Mouse (Mus musculus) spleen, postnatal 4 days (tissue): ENCODE data around the gene Mri1.

ENCODE experiments used
- DNase-seq, 2 experiments: peaks; one replicate each; pipeline ENCODE4 v3.0.0; 2022; ENCODE audit warnings: low spot score in 2 of 2

Gene Mri1

DNA sequence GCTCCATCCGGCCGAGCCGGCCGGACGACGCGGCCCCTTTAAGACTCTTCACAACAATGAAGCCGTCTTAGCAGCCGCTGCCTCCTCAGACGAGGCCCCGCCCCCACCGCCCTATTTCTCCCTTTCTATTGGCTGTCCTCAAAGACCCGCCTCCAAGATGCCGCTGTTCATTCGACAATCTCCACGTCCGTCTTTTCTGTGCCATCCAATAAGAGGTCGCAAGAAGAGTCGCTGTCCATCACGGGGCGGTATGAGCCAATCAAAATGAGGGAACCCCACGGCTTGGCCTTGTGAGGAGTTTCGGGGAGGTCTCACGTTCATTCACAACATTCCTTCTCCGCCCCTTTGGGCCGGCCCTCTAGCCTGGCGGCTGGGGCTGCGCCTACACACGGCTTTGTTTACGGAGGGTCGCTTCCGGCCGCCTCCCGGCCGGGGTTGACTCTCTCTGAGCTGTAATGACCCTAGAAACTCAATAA lies 20.1 kb downstream of the Mri1 start, which contains the start of gene Zswim4:
TSS of gene Zswim4 (minus strand) at position 58 of the 476 bp plus-strand sequence.
- DNase-seq = peak; percentile 96 to 99

GRCm38 (mm10) chr8:84236410-84236997 lies 20.6 kb downstream of the Mri1 start:
- DNase-seq = no peak

DNA sequence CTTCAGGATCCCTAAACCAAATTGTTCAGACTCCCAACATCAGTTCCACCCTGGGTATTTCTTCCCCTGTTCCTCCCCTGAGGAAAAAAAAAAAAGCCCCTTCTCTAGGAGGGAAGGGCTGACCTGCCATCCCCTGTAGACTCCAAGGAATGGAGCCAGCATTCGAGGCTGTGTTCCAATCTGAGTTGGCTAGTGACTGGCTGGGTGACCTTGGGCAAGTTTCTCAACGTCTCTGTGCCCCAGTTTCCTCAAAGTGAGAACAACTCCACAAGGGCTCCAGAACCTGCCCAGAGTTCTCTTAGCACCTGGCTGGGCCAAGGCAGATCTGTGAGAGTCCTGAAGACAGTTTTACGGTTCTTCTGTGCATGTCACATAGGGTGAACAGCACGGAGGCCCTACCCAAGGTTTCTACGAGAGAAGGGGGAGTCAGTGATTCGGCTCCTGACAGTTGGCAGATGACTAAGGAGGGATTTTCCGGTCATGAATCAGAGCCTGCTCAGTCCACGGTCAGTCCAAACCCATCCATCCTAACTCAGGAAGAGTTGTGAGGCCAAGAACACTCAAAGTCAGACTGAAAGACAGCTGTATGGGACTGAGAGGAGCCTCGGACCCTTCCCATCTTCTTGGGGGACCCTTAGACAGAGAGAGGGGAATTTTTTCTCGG lies 21.2 kb downstream of the Mri1 start:
- DNase-seq = no peak

DNA sequence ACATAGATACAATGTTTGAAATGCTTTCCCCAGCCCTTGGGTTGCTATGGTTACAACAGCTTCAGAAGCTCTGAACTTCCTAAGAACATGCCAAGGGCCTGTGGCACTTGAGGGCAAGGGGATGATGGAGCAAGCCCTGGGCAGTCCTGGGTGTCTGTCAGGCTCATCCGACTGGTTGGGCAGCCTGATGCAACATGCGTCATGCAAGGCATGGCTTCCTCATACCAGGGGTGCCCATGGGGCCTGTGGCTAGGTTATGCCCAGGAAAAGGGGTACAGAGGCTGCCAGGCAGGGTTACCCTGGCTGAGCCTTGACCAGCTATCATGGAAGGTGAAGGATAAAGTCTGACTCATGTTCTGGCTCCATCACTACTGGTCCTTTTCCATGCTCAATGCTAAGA lies 24.1 kb downstream of the Mri1 start:
- no peak for DNase-seq

GRCm38 (mm10) chr8:84230735-84231134 lies 26.4 kb downstream of the Mri1 start:
- no peak for DNase-seq

DNA sequence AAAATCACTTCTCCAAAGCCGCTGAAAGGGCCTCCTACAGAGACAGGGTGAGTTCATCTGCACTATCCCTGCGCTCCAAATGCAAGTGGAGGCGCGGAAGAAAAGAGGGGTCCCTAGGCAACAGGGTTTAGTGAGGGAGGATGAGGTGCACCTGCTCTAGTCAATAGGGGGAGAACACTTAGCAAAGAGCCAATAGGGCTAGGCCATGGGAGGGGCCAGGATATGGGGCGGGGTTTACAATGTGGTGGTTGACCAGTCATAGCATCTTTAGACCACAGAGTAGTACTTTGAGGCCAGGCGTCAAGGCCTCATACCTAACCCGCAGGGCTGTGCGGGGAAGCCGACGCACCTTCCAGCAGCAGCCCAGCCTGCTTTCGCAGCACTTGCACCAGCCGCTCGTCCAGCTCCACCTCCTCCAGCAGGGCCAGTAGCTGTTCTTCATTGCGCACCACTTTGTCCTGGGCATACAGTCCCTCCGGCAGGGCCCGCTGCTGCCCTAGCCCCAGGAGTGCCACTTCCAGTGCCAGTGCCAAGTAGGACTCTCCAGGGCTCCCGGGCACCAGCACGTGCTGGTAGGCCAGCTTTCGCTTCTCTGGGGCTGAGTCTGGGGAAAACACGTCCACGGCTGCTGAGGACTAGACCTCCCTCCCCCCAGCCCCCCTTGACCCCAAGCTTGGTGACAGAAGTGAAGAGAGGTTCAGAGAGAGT lies 33.6 kb downstream of the Mri1 start:
- no peak for DNase-seq

- DNase-seq = no peak
Observed at GRCm38 (mm10) chr8:84222566-84223165, 34.5 kb downstream of the Mri1 start.

GRCm38 (mm10) chr8:84220105-84220504 lies 37.0 kb downstream of the Mri1 start:
- DNase-seq = no peak

GRCm38 (mm10) chr8:84218143-84218542 lies 39.0 kb downstream of the Mri1 start:
- DNase-seq = no peak

- DNase-seq = no peak
Observed at GRCm38 (mm10) chr8:84217206-84217605, 39.9 kb downstream of the Mri1 start.

- DNase-seq = no peak
Observed at GRCm38 (mm10) chr8:84213277-84213676, 43.8 kb downstream of the Mri1 start.

DNA sequence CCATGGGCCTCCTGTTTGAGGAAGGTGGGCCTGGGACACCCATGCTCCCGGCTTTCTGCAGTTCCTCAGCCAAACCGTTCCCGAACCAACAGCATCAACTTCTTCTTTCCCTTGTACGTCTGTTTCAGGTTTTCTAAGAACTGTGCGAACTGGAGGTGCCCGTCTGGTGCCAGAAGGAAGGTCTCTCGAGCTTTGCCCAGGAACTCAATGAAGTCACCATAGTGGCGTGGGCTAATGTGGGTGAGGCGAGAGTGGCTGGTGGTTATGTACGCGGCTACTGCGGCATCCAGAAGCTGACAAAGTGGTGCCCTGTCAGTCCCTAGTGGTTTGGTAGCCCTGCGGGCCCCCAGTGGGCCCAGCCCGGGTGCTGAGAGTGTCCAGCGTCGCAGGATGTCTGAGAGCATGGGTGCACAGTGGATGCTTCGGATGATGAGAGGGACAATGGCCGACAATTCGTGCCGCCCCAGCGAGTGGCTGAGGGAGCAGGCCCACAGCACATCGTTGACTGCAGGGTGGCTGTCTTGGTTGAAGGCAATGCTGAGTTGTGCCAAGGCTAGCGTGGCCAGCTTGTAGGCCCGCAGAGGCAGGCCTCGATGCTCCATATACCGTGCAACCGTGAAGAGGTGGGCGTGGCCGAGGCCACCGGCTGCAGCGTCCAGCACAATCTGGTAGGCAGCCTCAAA lies 45.1 kb downstream of the Mri1 start:
- DNase-seq = no peak

DNA sequence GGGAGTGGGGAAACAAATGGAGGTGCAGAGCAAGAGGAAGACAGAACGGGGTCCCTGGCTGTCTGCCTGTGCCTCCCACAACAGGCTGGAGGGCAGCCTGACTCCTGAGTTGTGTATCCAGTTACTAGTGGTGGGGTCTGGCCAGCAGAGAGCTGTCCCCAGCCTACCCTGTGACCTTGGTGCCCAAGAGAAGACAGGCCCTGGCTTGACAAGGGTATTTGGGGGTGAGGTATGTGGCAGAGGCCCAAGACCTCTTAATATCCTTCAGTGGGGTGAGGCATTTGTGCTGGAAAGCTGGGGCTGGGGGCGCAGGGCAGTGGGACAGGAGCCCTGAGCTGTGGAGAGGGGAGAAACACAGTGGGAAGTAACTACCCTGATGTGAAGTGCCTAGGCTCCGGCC lies 45.9 kb downstream of the Mri1 start:
- DNase-seq = no peak

- peak; percentile 80 to 93 for DNase-seq
Observed at GRCm38 (mm10) chr8:84210167-84210791, 46.8 kb downstream of the Mri1 start.

DNA sequence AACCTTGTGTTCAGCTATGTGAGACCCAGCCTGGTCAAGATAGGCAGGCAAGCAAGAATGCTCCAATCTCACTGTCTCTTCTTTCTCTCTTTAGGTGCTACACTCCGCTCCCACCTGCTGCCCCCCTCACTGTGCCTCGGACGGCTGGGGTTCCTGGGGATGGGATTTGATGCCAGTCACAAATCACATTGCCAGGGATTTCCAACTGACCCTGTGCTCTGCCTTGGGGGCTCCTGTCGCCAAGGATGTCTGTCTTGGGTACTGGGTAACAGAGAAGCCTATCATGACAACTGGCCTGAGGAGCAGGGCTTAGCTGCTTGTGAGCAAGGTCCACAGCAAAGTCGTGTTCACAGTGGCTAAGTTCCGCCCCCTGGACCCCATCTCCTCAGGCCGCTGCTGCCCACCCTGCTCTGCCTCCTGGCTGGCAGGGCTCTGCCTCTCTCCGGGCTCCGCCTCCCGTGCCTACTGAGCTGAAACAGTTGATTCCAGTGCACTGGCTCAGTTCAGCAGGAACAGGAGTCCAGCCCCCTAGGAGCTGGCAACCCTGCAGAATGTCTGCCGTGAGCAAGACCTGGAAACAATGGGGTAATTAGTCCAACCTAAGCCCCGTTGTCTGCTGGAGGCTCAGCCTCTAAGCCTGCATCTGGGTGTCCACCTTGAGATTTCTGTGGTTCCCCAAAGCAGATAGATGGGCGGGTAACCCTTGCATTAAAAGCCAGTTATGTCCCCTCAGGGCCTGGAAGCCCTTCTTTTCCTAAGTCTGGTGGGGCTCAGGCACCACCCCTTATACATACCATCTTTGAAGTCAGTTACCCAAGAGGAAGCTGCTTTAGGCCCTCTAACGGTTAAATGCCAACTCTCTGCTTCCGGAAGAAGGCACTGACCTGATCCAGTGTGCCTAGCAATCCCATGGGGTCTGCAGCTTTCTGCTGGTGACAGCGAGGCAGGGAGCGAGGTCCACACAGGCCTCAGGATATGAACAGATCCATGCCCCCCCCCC lies 48.4 kb downstream of the Mri1 start:
- no peak for DNase-seq

GRCm38 (mm10) chr8:84207811-84208210 lies 49.3 kb downstream of the Mri1 start:
- DNase-seq = peak; percentile 56 to 74

DNA sequence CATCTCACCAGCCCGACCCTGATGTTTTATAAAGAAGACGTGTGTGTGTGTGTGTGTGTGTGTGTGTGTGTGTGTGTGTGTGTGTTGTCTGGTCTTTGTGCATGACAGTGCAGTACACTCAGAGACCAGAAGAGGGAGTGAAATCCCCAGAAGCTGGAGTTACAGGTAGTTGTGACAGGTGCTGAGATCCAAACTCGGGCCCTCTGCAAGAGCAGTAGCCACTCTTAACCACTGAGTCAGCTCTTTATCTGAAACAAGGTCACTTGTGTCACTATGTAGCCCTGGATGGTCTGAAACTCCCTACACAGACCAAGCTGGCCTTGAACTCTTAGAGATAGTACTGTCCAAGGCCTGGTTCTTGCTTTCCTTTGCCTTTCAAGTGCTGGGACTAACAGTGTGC lies 50.5 kb downstream of the Mri1 start:
- DNase-seq = no peak

GRCm38 (mm10) chr8:84205073-84205472 lies 52.1 kb downstream of the Mri1 start:
- DNase-seq = no peak

GRCm38 (mm10) chr8:84203975-84204772 lies 53.0 kb downstream of the Mri1 start:
- peak; percentile 46 to 76 for DNase-seq
